Mouse (Mus musculus) frontal cortex, postnatal 14 days (tissue): ENCODE data around the gene Nptxr.
A peak's percentile ranks its signal among the peaks of the same experiment; 100 is the strongest.
"Not testable (repeated sequence)": the region's sequence is repeated elsewhere in the genome, so short reads cannot be mapped to it uniquely, and the experiment has no call there.

ENCODE experiments used
- DNase-seq, 2 experiments: peaks; one replicate each; pipeline ENCODE4 v3.0.0; 2022; ENCODE audit warnings: low spot score in 2 of 2

Gene Nptxr

GRCm38 (mm10) chr15:79822265-79823199 lies 18.0 kb upstream of the Nptxr start:
- DNase-seq: no peak

GRCm38 (mm10) chr15:79818325-79818724 lies 13.8 kb upstream of the Nptxr start:
- DNase-seq: no peak

- no peak for DNase-seq
Observed at GRCm38 (mm10) chr15:79813666-79814258, 9.2 kb upstream of the Nptxr start.

- DNase-seq: not testable (repeated sequence)
Observed at GRCm38 (mm10) chr15:79812840-79813239, 8.3 kb upstream of the Nptxr start.

- DNase-seq: no peak
Observed at GRCm38 (mm10) chr15:79810997-79811396, 6.4 kb upstream of the Nptxr start.

GRCm38 (mm10) chr15:79810061-79810460 lies 5.5 kb upstream of the Nptxr start:
- no peak for DNase-seq

- DNase-seq: no peak
Observed at GRCm38 (mm10) chr15:79808658-79809057, 4.1 kb upstream of the Nptxr start.

GRCm38 (mm10) chr15:79808114-79808513 lies 3.5 kb upstream of the Nptxr start:
- peak in 1 of 2 experiments; percentile 45 for DNase-seq

- no peak for DNase-seq
Observed at GRCm38 (mm10) chr15:79807050-79807449, 2.5 kb upstream of the Nptxr start.

GRCm38 (mm10) chr15:79805246-79805645 lies 680 bp upstream of the Nptxr start:
- no peak for DNase-seq

- no peak for DNase-seq
Observed at GRCm38 (mm10) chr15:79803533-79804351, 824 bp downstream of the Nptxr start.

GRCm38 (mm10) chr15:79802304-79802703 lies 2.3 kb downstream of the Nptxr start:
- no peak for DNase-seq

- DNase-seq: no peak
Observed at GRCm38 (mm10) chr15:79801646-79802045, 2.9 kb downstream of the Nptxr start.

GRCm38 (mm10) chr15:79800701-79801100 lies 3.9 kb downstream of the Nptxr start:
- no peak for DNase-seq

GRCm38 (mm10) chr15:79798591-79798990 lies 6.0 kb downstream of the Nptxr start:
- DNase-seq: peak in 1 of 2 experiments; percentile 40

- no peak for DNase-seq
Observed at GRCm38 (mm10) chr15:79797680-79798079, 6.9 kb downstream of the Nptxr start.

GRCm38 (mm10) chr15:79797096-79797495 lies 7.5 kb downstream of the Nptxr start:
- DNase-seq: no peak

- DNase-seq: peak in 1 of 2 experiments; percentile 48
Observed at GRCm38 (mm10) chr15:79796256-79796655, 8.3 kb downstream of the Nptxr start.

GRCm38 (mm10) chr15:79794173-79794572 lies 10.4 kb downstream of the Nptxr start:
- DNase-seq: no peak

GRCm38 (mm10) chr15:79793076-79793475 lies 11.5 kb downstream of the Nptxr start:
- DNase-seq: no peak

- DNase-seq: no peak
Observed at GRCm38 (mm10) chr15:79792455-79792854, 12.1 kb downstream of the Nptxr start.

GRCm38 (mm10) chr15:79791502-79791901 lies 13.1 kb downstream of the Nptxr start:
- DNase-seq: no peak
